Mouse (Mus musculus): ENCODE measurements around the gene Gmppa. TPM values are rescaled to one million over a fixed set of nuclear protein-coding genes. Genes with fewer than 3 reads are reported as not detected.

Gene Gmppa
- polyA plus RNA-seq (2012; rRNA removed): 121 and 122 TPM in 2 replicates

DNA sequence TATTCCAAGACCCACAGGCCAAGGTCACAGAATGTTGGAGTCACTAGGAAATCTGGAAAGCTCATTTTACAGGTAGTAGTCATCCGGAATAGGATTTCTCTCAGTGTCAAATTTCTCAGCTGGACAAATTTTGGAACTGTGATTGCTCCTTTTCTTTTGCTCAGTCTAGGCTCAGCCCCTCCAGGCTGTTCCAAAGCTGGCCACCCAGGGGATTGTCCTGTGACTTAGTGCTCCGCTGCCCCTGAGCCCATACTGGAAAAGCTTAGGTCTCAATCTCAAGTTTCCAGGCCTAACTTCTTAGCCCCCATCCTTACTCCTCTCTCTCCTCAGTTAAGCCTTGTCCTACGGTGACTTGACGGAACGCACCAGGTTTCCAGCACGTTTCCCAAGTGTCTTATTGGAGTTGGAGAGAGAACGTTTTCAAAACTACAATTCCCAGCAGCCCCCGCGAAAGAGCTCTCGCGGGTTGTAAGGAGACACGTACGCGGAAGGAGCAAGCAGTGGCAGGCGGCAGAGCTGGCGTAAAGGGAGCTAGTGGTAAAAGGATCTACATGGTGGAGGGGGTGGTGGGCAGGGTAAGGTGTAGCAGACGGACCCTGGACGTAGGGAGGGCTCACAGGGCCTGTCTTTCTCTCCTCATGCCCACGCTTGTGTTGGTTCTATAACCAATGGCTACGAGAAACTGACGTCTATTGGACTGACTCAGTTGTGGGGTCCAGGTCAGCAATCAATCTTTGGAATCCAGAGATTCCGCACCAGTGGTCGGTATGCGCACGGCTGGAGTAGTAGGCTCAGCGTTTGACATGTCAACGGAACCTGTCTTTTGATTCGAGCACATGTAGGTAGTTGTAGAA lies at the start of gene Gmppa:
Gene Gmppa, plus strand, starts transcription at position 456 of the 854 bp plus-strand sequence.

GRCm38 (mm10) chr1:75450314-75451005 lies 14.7 kb downstream of the Gmppa start, which contains the start of gene Asic4:
Gene Asic4 (plus strand): TSS chr1:75450436.

DNA sequence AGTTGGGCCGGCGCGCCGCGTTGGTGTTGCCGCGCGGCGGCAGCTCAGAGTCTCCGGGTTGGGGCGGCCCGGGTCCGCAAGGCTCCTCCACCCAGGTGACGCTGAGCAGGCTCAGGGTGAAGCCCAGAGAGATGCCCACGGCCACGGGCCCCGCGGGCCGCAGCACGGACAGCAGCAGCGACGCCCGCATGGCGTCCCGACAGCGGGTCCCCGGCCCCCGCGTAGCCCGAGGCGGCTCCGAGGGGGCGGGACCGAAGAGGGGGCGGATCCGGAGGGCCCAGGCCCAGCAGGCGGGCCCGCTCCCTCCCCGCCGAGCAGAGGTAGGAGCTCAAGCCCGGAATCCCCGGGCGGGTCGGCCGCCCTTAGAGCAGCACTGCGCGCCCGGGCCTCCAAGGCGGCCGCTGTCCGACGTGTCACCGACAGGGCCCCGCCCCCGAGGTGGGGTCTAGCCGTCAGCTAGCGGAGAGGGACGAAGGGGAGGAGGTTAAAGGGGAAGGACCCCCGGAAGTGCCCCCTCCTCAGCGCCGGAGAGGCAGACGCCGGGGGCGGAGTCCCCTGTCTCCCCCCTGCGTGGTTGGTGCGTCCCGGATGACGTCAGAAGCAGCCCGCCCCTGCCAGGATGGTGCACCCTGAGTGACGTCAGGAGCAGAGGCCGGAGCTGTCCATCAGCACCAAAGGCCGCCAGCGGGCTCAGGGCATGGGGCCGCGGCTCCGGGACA lies 43.3 kb downstream of the Gmppa start, which contains the start of the genes Chpf and Tmem198:
Gene Chpf, minus strand, starts transcription at position 392 of the 719 bp plus-strand sequence.
Gene Tmem198, plus strand, starts transcription at position 617 of the 719 bp plus-strand sequence.

Other genes with a start within 250 kb of the Gmppa start
- gene Ankzf1, start 243.8 kb upstream of the Gmppa start, polyA plus RNA-seq (2012; rRNA removed): 6.0 and 8.2 TPM in 2 replicates
- gene Atg9a, start 243.7 kb upstream of the Gmppa start, polyA plus RNA-seq (2012; rRNA removed): 38.9 TPM in 2 replicates
- 1.3 and 1.7 TPM in 2 replicates for gene Glb1l, start 225.1 kb upstream of the Gmppa start, polyA plus RNA-seq (2012; rRNA removed)
- gene Stk16, start 225.1 kb upstream of the Gmppa start, polyA plus RNA-seq (2012; rRNA removed): 117 and 123 TPM in 2 replicates
- 127 and 134 TPM in 2 replicates for gene Tuba4a, start 216.1 kb upstream of the Gmppa start, polyA plus RNA-seq (2012; rRNA removed)
- not detected in 2 replicates for gene A630095N17Rik, start 203.8 kb upstream of the Gmppa start, polyA plus RNA-seq (2012; rRNA removed)
- gene Dnajb2, start 199.5 kb upstream of the Gmppa start, polyA plus RNA-seq (2012; rRNA removed): 21.5 and 25.7 TPM in 2 replicates
- gene Ptprn, start 171.4 kb upstream of the Gmppa start, polyA plus RNA-seq (2012; rRNA removed): 4.7 and 4.9 TPM in 2 replicates
- gene Resp18, start 157.5 kb upstream of the Gmppa start, polyA plus RNA-seq (2012; rRNA removed): 7.9 and 12.7 TPM in 2 replicates
- gene Dnpep, start 117.9 kb upstream of the Gmppa start, polyA plus RNA-seq (2012; rRNA removed): 66.8 and 78.7 TPM in 2 replicates
- 377 and 872 TPM in 2 replicates for gene Des, start 75.6 kb upstream of the Gmppa start, polyA plus RNA-seq (2012; rRNA removed)
- 59.2 and 90.1 TPM in 2 replicates for gene Speg, start 60.6 kb upstream of the Gmppa start, polyA plus RNA-seq (2012; rRNA removed)
- gene Asic4, start 14.5 kb downstream of the Gmppa start, polyA plus RNA-seq (2012; rRNA removed): 0.06 TPM in 1 of 2 replicates, not detected in the other
- 37.4 and 49.4 TPM in 2 replicates for gene Chpf, start 43.4 kb downstream of the Gmppa start, polyA plus RNA-seq (2012; rRNA removed)
- gene Tmem198, start 43.6 kb downstream of the Gmppa start, polyA plus RNA-seq (2012; rRNA removed): 3.0 and 4.2 TPM in 2 replicates
- 9.1 and 9.2 TPM in 2 replicates for gene Obsl1, start 70.5 kb downstream of the Gmppa start, polyA plus RNA-seq (2012; rRNA removed)
- gene Inha, start 71.1 kb downstream of the Gmppa start, polyA plus RNA-seq (2012; rRNA removed): 9.5 and 12.1 TPM in 2 replicates
- 11.0 and 17.0 TPM in 2 replicates for gene Stk11ip, start 85.6 kb downstream of the Gmppa start, polyA plus RNA-seq (2012; rRNA removed)
- 8.9 and 10.9 TPM in 2 replicates for gene Slc4a3, start 110.3 kb downstream of the Gmppa start, polyA plus RNA-seq (2012; rRNA removed)